Mouse (Mus musculus) limb, embryonic 11.5 days (tissue): Measurements from ENCODE around the gene Chga. TPM values are rescaled to one million over a fixed set of nuclear protein-coding genes. Genes with fewer than 3 reads are reported as not detected.

ENCODE experiments used
- ATAC-seq: fragments of 200-750 bp; cut with Nextera tagmentation; 2 replicates; pipeline ENCODE4 v1.8.0; 2017; ENCODE audit warnings: low read depth; ENCODE audit not compliant: insufficient number of reproducible peaks, low FRiP score, low TSS enrichment
- DNase-seq: peaks from one replicate; pipeline ENCODE4 v3.0.0-alpha.2; 2015; ENCODE audit warnings: low spot score
- H3K27ac ChIP-seq: fragments of 300-500 bp; sonication (generic); replicated peaks from 2 replicates; pipeline ENCODE4 v1.5.1; 2014; ENCODE audit warnings: low read depth, mild to moderate bottlenecking, low read length
- H3K27me3 ChIP-seq: fragments of 300-500 bp; sonication (generic); 2 replicates; pipeline ENCODE4 v1.6.1; 2014; ENCODE audit warnings: mild to moderate bottlenecking, low read length, mixed read lengths; ENCODE audit not compliant: control insufficient read depth, insufficient read depth
- H3K36me3 ChIP-seq: fragments of 300-500 bp; sonication (generic); 2 replicates; pipeline ENCODE4 v1.6.1; 2014; ENCODE audit warnings: mild to moderate bottlenecking, low read length, moderate library complexity, mixed read lengths; ENCODE audit not compliant: control insufficient read depth, insufficient read depth
- H3K4me1 ChIP-seq: fragments of 300-500 bp; sonication (generic); 2 replicates; pipeline ENCODE4 v1.6.1; 2014; ENCODE audit warnings: low read length, mixed read lengths; ENCODE audit not compliant: control insufficient read depth, insufficient read depth
- H3K4me2 ChIP-seq: fragments of 300-500 bp; sonication (generic); 2 replicates; pipeline ENCODE4 v1.6.1; 2014; ENCODE audit warnings: low read depth, mild to moderate bottlenecking, moderate library complexity; ENCODE audit not compliant: severe bottlenecking
- H3K4me3 ChIP-seq: fragments of 300-500 bp; sonication (generic); 2 replicates; pipeline ENCODE4 v1.5.1; 2014; ENCODE audit warnings: low read depth, low read length
- H3K9ac ChIP-seq: fragments of 300-500 bp; sonication (generic); 2 replicates; pipeline ENCODE4 v1.6.1; 2014; ENCODE audit warnings: mild to moderate bottlenecking, low read length
- H3K9me3 ChIP-seq: fragments of 300-500 bp; sonication (generic); 2 replicates; pipeline ENCODE4 v1.6.1; 2016; ENCODE audit warnings: low read length; ENCODE audit not compliant: control insufficient read depth
- WGBS: fragments of 180-500 bp; shearing (Covaris S2); extraction: QIAGEN DNeasy Blood & Tissue Kit; methylation state at CpG from one replicate; pipeline ENCODE4 v1.1.7; 2014; 5-methylcytosine and 5-hydroxymethylcytosine counted together
- polyA plus RNA-seq: library from polyadenylated mRNA; unstranded; fragments of >200 nt; fragmentation: Nextera tagmentation; extraction: Ambion mirVana; gene quantifications from 2 replicates; pipeline ENCODE4 v1.2.1, GENCODE M21; 2014

The Chga gene
- 0.20 and 0.23 TPM in 2 replicates for polyA plus RNA-seq

DNA sequence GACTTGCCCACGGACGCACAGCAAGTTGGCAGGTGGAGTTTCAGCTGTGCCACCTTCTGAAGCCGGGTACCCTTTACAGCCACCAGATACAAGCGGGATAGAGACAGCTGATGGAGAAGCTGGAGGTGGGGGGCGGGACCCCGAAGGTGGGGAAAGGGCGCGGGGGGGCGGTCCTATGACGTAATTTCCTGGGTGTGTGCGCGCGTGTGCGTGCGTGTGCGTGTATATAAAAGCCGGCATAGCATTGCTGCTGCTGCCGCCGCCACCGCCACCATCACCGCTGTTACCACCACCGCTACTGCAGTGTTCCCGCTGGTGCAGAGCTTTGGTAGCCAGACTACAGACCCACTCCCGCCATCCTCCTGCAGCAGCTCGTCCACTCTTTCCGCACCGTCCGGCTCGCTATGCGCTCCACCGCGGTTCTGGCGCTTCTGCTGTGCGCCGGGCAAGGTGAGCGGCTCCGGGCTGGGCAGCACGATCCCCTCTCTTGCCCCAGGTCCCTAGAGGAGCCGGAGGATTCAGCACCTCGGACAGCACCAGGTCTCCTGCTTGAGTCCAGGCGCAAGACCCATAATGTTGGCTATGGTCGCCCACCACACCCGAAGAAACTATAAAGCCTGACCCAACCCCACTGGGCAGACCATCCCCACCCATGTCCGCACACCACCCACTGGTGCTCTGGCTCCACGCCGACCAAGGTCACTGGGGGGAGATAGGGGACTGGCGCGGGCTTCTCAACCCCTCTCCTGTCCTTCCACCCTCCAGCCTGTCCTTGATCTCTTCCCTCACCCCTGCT, at the start of gene Chga:
Gene Chga, plus strand, starts transcription at position 249 of the 796 bp plus-strand sequence.
- 0 out of 2 replicates have a peak within 1 kb of the TSS, but pooled peaks have one; percentile 15 for H3K4me3 ChIP-seq
- H3K4me1 ChIP-seq: no peaks in the 10 kb centered on the region
- H3K27ac ChIP-seq: no peak within 1 kb of the TSS
- H3K9me3 ChIP-seq: no peaks in the 10 kb centered on the region
- DNase-seq (peak; percentile 98), ATAC-seq (peak; percentile 74)
- H3K27me3 ChIP-seq: peaks cover 24% of the 10 kb centered on the region
- H3K36me3 ChIP-seq: no peaks in the 10 kb centered on the region
- H3K4me2 ChIP-seq: peak within 1 kb of the TSS; percentile 40; the same call in 1 of the 2 replicates
- H3K9ac ChIP-seq: no peak within 1 kb of the TSS
- 3% methylated on average over 48 of the region's 48 CpGs for WGBS

GRCm38 (mm10) chr12:102505131-102505713, 49.5 kb upstream of the Chga start:
- 77% methylated on average over 9 of the region's 9 CpGs for WGBS
- H3K9ac ChIP-seq: no peak overlapping the region
- no peak overlapping the region for H3K4me2 ChIP-seq
- H3K27ac ChIP-seq: no peak overlapping the region
- ATAC-seq (no peak), DNase-seq (no peak)
- no peaks in the 10 kb centered on the region for H3K27me3 ChIP-seq
- H3K4me3 ChIP-seq: no peak overlapping the region
- H3K4me1 ChIP-seq: no peaks in the 10 kb centered on the region
- H3K9me3 ChIP-seq: no peaks in the 10 kb centered on the region
- H3K36me3 ChIP-seq: no peaks in the 10 kb centered on the region

- no peaks in the 10 kb centered on the region for H3K27me3 ChIP-seq
- no peak overlapping the region for H3K4me2 ChIP-seq
- WGBS: 96% methylated on average over 7 of the region's 7 CpGs
- H3K9me3 ChIP-seq: no peaks in the 10 kb centered on the region
- no peaks in the 10 kb centered on the region for H3K4me1 ChIP-seq
- DNase-seq (no peak), ATAC-seq (no peak)
- no peak overlapping the region for H3K27ac ChIP-seq
- no peaks in the 10 kb centered on the region for H3K36me3 ChIP-seq
- H3K4me3 ChIP-seq: no peak overlapping the region
- H3K9ac ChIP-seq: no peak overlapping the region
These were observed 48.8 kb upstream of the Chga start for GRCm38 (mm10) chr12:102505949-102506348.

DNA sequence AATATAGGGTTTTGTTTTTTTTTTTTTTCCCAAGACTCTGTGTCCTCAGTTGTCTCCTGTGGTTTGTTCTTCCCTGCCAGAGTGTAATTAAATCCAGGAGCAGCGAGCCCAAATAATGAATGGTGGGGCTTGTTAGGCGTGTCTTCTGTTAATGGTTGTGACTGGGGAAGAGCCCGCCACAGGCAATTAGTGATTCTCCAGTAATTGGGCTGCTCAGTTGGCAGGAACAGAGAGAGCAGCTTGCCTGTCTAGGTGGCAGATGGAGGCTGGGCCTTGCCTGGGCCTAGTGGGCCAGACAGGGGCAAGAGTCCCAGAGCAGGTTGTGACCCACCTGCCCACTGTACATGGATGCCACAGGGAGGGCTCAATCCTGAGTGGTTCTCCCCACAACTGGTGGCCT, 43.4 kb upstream of the Chga start:
- Histone ChIP-seq H3K27me3 (no peaks in the 10 kb centered on the region), H3K27ac (no peak overlapping the region), H3K4me1 (no peaks in the 10 kb centered on the region), H3K36me3 (no peaks in the 10 kb centered on the region), H3K4me3 (no peak overlapping the region), H3K4me2 (no peak overlapping the region), H3K9me3 (no peaks in the 10 kb centered on the region), H3K9ac (no peak overlapping the region)
- ATAC-seq (no peak), DNase-seq (no peak)
- 5% methylated on average over 3 of the region's 3 CpGs for WGBS

DNA sequence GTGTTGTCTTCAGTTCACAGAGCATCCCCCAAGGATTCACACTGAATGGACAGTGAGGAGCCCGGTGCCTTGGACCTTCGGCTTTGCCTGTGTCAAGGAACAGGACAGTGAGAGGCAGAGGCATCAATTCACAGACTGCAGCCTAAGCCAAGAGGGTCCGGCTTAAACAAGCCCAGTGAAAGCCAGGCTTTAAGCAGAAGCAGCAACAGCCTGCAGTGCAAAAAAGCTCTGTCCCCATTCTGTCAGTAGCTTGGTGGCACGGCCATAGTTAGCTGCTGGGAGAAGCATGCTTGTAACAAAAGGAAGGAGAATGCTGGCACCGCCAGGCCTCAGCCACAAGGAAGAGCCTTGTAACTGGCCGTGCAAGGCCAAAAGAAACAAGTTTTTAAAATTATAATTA, 40.6 kb upstream of the Chga start:
- Histone ChIP-seq H3K4me2 (no peak overlapping the region), H3K9ac (no peak overlapping the region), H3K9me3 (no peaks in the 10 kb centered on the region), H3K4me3 (no peak overlapping the region), H3K27me3 (no peaks in the 10 kb centered on the region), H3K27ac (no peak overlapping the region; the same call in 1 of the 2 replicates), H3K36me3 (no peaks in the 10 kb centered on the region), H3K4me1 (no peaks in the 10 kb centered on the region)
- DNase-seq (no peak), ATAC-seq (no peak)
- 67% methylated on average over 6 of the region's 6 CpGs for WGBS

DNA sequence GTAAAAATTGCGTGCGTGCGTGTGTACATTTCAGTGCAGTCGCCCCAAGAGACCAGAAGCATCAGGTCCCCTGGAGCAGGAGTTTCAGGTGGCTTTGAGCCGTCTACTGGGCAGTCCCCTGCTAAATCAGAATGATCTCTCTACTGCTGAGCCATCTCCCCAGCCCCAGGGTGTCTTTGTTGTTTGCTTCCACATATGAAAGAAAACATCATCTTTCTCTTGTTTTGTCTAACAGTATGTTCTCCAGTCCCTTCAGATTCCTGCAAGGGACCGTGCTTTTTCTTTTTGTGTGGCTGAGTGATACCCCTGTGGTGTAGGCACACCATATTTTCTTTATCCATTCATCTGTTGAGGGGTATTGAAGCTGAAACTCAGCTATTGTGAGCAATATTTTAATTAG, 40.0 kb upstream of the Chga start:
- no peak overlapping the region for H3K4me2 ChIP-seq
- DNase-seq (no peak), ATAC-seq (no peak)
- H3K4me1 ChIP-seq: no peaks in the 10 kb centered on the region
- no peak overlapping the region for H3K27ac ChIP-seq
- no peaks in the 10 kb centered on the region for H3K9me3 ChIP-seq
- no peaks in the 10 kb centered on the region for H3K36me3 ChIP-seq
- H3K9ac ChIP-seq: no peak overlapping the region
- no peak overlapping the region for H3K4me3 ChIP-seq
- 88% methylated on average over 6 of the region's 6 CpGs for WGBS
- no peaks in the 10 kb centered on the region for H3K27me3 ChIP-seq

GRCm38 (mm10) chr12:102516151-102516550, 38.6 kb upstream of the Chga start:
- no peak for ATAC-seq
- Histone ChIP-seq H3K4me2 (no peak overlapping the region), H3K4me1 (no peaks in the 10 kb centered on the region), H3K9me3 (no peaks in the 10 kb centered on the region), H3K36me3 (no peaks in the 10 kb centered on the region), H3K4me3 (no peak overlapping the region), H3K27ac (no peak overlapping the region), H3K27me3 (no peaks in the 10 kb centered on the region), H3K9ac (no peak overlapping the region)
- DNase-seq: no peak
- 89% methylated on average over 4 of the region's 4 CpGs for WGBS

DNA sequence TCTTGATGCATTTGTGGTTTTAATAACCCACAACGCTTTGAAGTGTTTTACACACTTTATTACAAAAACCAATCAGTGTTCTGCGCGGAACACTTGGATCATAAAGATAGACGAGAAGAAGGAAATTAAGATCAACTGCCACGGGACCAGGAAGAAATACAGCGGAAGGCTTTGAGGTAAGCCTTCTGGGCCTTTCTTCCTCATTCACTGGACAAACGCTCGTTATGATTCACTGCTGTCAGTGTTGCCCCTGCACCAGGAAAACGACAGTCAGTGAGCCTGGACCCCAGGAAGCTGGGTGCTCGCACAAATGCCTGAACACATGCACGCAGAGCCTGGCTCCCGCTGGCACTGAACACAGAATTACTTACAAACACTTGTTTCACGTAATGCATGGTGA, 37.1 kb upstream of the Chga start:
- no peaks in the 10 kb centered on the region for H3K36me3 ChIP-seq
- no peaks in the 10 kb centered on the region for H3K4me1 ChIP-seq
- H3K4me2 ChIP-seq: no peak overlapping the region
- no peak overlapping the region for H3K9ac ChIP-seq
- ATAC-seq (no peak), DNase-seq (no peak)
- 69% methylated on average over 13 of the region's 13 CpGs for WGBS
- H3K9me3 ChIP-seq: no peaks in the 10 kb centered on the region
- H3K4me3 ChIP-seq: no peak overlapping the region
- no peak overlapping the region for H3K27ac ChIP-seq
- H3K27me3 ChIP-seq: peaks cover 3% of the 10 kb centered on the region; the same call in 1 of the 2 replicates
